Mouse (Mus musculus) urinary bladder, postnatal 14 days (tissue): ENCODE measurements around the gene Cox11.

Experiments
- DNase-seq: peaks from one replicate; pipeline ENCODE4 v3.0.0; 2021; ENCODE audit warnings: low spot score

Cox11 gene

GRCm38 (mm10) chr11:90637440-90638311, at the start of gene Cox11, which contains the start of gene Stxbp4:
Gene Cox11 (plus strand): TSS chr11:90638173.
Gene Stxbp4 (minus strand): TSS chr11:90638084.
- peak; percentile 93 for DNase-seq

GRCm38 (mm10) chr11:90590996-90591395, 47.0 kb upstream of the Cox11 start:
- no peak for DNase-seq

- no peak for DNase-seq
Measured at GRCm38 (mm10) chr11:90595826-90596225, 42.1 kb upstream of the Cox11 start.

- no peak for DNase-seq
Measured at GRCm38 (mm10) chr11:90603066-90603465, 34.9 kb upstream of the Cox11 start.

- DNase-seq: no peak
Measured at GRCm38 (mm10) chr11:90612118-90612517, 25.9 kb upstream of the Cox11 start.

GRCm38 (mm10) chr11:90614743-90615142, 23.2 kb upstream of the Cox11 start:
- no peak for DNase-seq

- no peak for DNase-seq
Measured at GRCm38 (mm10) chr11:90616431-90616830, 21.5 kb upstream of the Cox11 start.

GRCm38 (mm10) chr11:90622044-90622443, 15.9 kb upstream of the Cox11 start:
- no peak for DNase-seq

GRCm38 (mm10) chr11:90622500-90622899, 15.5 kb upstream of the Cox11 start:
- no peak for DNase-seq

GRCm38 (mm10) chr11:90623477-90623876, 14.5 kb upstream of the Cox11 start:
- DNase-seq: peak; percentile 33

GRCm38 (mm10) chr11:90625174-90625573, 12.8 kb upstream of the Cox11 start:
- no peak for DNase-seq

GRCm38 (mm10) chr11:90627751-90628150, 10.2 kb upstream of the Cox11 start:
- DNase-seq: no peak

GRCm38 (mm10) chr11:90632480-90632879, 5.5 kb upstream of the Cox11 start:
- no peak for DNase-seq

GRCm38 (mm10) chr11:90634661-90635060, 3.3 kb upstream of the Cox11 start:
- no peak for DNase-seq

- peak; percentile 35 for DNase-seq
Measured at GRCm38 (mm10) chr11:90638312-90638830, 398 bp downstream of the Cox11 start.

GRCm38 (mm10) chr11:90649777-90650176, 11.8 kb downstream of the Cox11 start:
- DNase-seq: no peak

GRCm38 (mm10) chr11:90650231-90650885, 12.4 kb downstream of the Cox11 start:
- no peak for DNase-seq

GRCm38 (mm10) chr11:90652603-90653002, 14.6 kb downstream of the Cox11 start:
- DNase-seq: no peak

GRCm38 (mm10) chr11:90657527-90657926, 19.6 kb downstream of the Cox11 start:
- DNase-seq: no peak

GRCm38 (mm10) chr11:90660662-90661061, 22.7 kb downstream of the Cox11 start:
- DNase-seq: no peak

- DNase-seq: no peak
Measured at GRCm38 (mm10) chr11:90663052-90663451, 25.1 kb downstream of the Cox11 start.

GRCm38 (mm10) chr11:90663618-90664297, 25.8 kb downstream of the Cox11 start:
- DNase-seq: no peak
